Mouse (Mus musculus): ENCODE data around the gene Cluap1. TPM values are rescaled to one million over a fixed set of nuclear protein-coding genes. Genes with fewer than 3 reads are reported as not detected.

The Cluap1 gene
- 52.6 and 61.8 TPM in 2 replicates for total RNA-seq (2017)

DNA sequence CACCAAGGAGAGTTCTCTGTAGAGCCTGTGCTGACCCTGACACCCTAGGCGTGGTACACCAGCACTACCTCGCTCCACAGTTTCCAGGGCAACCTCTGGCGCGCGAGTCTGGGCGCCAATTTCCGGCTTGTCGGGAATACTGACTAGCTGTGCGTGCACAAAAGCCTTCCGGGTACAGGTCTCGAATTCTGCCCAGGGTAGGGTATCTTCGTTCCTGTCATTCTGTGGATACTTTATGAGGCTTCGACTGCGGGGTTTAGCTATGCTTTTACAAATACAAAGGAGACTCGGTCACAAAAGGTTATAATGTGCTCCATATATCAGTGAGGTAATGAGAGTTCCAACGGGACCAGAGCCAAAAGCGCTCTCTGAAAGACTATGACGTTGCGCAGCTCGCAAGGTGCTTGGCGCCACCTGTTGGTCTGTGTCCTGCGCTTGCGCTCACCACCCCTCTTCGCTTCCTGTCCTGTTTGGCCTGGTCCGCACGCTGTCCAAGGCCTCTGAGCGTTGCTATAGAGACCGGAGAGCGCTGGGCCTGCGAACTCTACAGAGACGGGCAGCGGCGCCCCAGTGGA is at the start of gene Cluap1, which contains the start of gene 1700037C18Rik:
TSS of gene Cluap1 (plus strand) at position 265 of the 575 bp plus-strand sequence.
TSS of gene 1700037C18Rik (minus strand) at position 153 of the 575 bp plus-strand sequence.
- ATAC-seq (replicated peaks in 1 of 2; ENCODE audit: insufficient read depth in 1 of 2, low FRiP score in 2 of 2, low TSS enrichment in 1 of 2, low read depth in 1 of 2, poor library complexity in 2 of 2, severe bottlenecking in 2 of 2) = peak; percentile 95 to 96

DNA sequence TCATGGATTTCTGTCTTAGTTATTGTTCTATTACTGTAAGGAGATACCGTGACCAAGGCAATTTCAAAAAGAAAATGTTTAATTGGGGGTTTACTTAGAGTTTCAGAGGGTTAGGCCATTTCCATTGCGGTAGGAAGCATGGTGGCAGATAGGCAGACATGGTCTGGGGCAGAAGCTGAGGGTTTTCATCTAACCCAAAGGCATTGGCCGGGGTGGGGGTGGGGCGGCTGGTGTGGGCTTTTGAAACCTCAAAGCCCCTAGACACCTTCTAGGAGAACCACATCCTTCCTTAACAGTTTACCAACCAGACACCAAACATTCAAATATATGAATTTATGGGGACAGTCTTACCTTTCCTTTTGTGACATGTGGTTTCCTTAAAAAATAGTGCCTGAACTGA is 49.3 kb upstream of the Cluap1 start:
- ATAC-seq (replicated peaks in 1 of 2; ENCODE audit: insufficient read depth in 1 of 2, low FRiP score in 2 of 2, low TSS enrichment in 1 of 2, low read depth in 1 of 2, poor library complexity in 2 of 2, severe bottlenecking in 2 of 2) = peak; percentile 56 to 59

DNA sequence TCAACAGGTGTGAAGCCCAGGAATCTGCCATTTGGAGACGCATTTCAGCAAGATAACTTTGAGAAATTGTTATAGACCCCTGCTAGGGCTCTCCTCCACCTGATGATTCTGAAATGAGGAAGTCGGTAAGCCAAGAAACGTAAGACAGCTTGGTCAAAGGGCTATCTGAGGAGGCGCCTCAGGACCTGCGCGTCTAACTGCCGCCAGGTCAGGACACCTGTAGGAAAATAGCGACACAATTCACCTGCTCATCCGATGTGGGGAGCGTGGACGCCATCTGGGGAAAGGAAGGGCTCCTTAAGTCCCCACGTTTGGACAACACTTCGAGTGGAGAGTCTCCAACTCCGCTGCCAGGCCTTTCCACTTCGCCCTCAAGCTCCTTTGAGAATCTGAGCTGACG is 36.8 kb upstream of the Cluap1 start:
- ATAC-seq (replicated peaks in 1 of 2; ENCODE audit: insufficient read depth in 1 of 2, low FRiP score in 2 of 2, low TSS enrichment in 1 of 2, low read depth in 1 of 2, poor library complexity in 2 of 2, severe bottlenecking in 2 of 2) = peak in 1 of 2 experiments; percentile 31; a peak in 1 of 4 replicates

DNA sequence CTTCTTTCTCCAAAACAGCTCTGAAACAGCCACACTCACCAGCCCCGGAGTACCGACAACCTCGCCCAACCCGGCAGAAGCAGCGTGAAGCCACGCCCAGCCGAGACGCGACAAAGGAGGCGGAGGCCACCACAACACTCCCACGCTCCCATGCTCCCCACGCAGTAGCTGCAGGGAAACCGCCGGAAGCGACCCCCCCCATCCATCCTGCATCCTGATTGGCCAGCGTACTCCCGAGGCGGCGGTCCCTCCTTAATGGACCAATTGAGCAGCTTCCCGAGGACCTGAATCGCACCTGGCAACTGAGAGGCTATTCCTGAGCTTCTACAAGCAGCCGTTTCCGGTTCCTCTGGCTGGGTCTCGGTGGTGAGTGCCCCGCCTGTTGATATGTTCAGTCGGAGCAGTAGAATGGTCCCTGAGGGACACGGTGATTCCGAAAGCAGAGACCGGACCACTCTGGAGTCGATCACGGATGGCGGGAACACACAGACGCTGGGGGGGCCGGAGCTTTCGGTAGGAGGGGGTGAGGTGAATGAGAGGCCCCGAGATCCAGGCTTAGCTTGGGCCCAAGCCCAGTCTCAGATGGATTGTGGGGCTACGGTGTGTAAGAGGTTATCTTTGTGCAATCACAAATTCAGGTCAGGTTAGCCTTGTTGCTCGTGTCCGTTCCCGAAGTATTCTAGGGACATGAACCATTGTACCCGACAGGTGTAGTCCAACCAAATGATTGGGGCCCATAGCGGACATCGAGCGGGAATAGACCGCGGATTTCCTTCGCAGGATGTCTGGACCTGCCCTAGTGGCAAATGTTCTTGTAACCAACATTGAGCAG is 36.2 kb upstream of the Cluap1 start, which contains the start of gene Naa60:
TSS of gene Naa60 (plus strand) at position 160 of the 832 bp plus-strand sequence.
- ATAC-seq (replicated peaks in 1 of 2; ENCODE audit: insufficient read depth in 1 of 2, low FRiP score in 2 of 2, low TSS enrichment in 1 of 2, low read depth in 1 of 2, poor library complexity in 2 of 2, severe bottlenecking in 2 of 2) = peak; percentile 97 to 98

DNA sequence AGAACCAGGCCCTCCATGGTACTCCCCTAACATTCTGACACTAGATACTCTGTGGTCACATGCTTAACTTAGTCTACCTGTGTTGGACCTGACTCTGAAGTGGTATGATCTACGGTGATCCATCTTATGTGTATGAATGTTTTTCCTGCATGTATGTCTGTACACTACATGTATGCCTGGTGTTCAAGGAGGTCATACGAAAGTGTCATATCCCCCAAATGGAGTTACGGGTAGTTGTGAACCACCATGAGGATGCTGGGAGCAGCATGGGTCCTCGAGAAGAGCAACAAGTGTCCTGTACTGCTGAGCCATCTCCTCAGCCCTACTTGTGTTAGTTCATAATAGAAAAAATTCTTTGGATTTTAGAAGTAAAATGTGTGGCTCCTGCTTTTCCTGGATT is 32.3 kb upstream of the Cluap1 start:
- ATAC-seq (replicated peaks in 1 of 2; ENCODE audit: insufficient read depth in 1 of 2, low FRiP score in 2 of 2, low TSS enrichment in 1 of 2, low read depth in 1 of 2, poor library complexity in 2 of 2, severe bottlenecking in 2 of 2) = no peak

DNA sequence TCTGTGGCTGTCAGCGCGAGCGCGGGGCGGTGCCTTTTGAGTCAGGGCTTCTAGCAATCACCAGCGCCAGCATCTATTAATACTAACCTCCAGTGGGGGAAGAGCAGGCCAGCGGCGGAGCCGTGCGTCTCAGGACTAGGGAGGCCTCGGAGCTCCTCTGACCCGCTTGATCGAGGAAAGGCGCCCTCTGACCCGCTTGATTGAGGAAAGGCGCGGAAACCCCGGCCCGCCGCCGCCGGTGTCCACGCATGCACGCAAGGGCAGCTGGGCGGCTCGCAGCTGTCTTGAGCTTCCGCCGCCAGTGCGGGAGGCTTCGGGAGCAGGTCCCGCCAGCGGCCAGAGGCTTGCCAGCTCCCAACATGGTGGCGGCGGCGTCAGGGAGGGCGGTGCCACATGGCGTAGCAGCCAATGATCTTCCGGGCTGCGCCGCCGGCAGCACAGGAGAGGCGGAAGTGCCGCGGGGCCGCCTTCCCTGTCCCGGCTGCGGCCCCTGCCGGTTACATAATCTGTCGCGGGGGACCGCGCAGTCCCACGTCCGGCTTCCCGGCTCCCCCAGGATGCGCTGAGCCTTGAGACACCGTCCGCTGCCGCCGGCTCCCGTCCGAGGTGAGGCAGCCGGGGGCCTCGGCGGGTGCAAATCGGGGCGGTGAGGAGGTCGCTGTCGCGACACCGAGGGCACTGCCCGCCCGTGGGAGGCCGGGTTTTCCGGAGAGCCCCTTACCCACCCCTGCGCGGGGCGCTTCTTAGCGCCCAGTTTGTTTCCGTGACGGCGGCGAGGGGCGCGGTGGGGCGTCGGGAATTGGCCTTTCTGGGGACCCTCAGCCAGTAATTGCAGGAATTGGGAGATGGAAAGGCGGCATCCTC is 24.2 kb upstream of the Cluap1 start, which contains the start of the genes Zfp597 and Gm20695:
TSS of gene Zfp597 (minus strand) at position 361 of the 864 bp plus-strand sequence.
TSS of gene Gm20695 (plus strand) at position 448 of the 864 bp plus-strand sequence.
- peak; percentile 93 to 99 for ATAC-seq (replicated peaks in 1 of 2; ENCODE audit: insufficient read depth in 1 of 2, low FRiP score in 2 of 2, low TSS enrichment in 1 of 2, low read depth in 1 of 2, poor library complexity in 2 of 2, severe bottlenecking in 2 of 2)

DNA sequence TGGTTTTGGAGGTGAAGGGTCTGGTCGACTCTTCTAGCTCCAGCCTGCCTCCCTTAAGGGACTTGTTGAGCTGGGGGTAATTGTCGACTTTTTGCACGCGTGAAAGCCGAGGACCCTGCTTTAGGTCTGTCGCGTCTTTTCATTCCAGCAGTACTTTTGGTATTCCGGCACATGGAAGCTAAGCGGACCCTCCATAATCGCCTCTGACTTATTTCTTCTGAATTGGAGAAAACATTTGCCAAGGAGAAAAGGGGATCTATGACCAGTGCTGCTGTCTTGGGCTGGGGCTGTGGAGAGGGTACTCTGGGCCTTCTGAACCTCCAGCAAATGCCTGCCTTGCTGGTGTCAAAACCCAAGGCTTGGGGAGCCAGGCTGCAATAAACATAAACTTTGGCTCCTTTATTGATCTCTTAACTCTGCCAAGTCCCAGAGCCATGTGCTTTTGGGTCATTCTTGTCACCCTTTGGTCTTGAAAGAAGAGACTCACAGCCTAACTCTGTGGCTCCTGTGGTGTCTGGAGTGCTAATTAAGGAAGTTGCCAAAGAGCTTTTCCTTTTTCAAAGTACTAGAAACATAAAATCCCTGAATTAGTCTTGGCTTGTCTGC is 23.4 kb upstream of the Cluap1 start:
- ATAC-seq (replicated peaks in 1 of 2; ENCODE audit: insufficient read depth in 1 of 2, low FRiP score in 2 of 2, low TSS enrichment in 1 of 2, low read depth in 1 of 2, poor library complexity in 2 of 2, severe bottlenecking in 2 of 2) = peak; percentile 30 to 35; a peak in 1 of 4 replicates

DNA sequence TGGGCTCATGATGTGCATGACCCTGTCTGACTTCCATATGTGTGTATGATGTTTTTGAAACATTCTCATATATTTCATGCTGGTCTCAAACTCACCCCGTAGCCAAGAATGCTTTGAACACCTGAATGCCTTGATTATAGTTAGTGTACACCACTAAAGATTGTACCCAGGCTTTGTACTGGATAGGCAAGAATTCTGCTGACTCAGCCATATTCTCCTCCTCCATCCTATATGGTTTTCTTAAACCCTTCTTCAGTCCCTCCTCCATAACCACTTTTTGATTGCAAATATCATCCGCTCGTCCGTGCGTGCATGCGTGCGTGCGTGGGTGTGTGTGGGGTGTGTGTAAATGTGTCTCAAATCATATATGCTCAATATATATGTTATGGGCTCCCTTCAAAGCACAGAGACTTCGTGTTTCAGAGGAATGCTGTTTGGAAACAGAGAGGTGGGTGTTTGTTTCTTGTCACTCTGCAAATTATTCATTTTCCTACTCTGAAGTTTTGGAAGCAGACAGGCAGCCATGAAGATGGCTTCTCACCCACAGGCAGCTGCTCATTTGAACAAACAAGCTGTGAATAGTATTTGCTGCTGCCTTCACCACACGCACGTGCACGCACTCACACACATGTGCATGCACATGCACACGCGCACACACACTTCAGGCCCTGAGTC is 16.8 kb upstream of the Cluap1 start:
- no peak for ATAC-seq (replicated peaks in 1 of 2; ENCODE audit: insufficient read depth in 1 of 2, low FRiP score in 2 of 2, low TSS enrichment in 1 of 2, low read depth in 1 of 2, poor library complexity in 2 of 2, severe bottlenecking in 2 of 2)

DNA sequence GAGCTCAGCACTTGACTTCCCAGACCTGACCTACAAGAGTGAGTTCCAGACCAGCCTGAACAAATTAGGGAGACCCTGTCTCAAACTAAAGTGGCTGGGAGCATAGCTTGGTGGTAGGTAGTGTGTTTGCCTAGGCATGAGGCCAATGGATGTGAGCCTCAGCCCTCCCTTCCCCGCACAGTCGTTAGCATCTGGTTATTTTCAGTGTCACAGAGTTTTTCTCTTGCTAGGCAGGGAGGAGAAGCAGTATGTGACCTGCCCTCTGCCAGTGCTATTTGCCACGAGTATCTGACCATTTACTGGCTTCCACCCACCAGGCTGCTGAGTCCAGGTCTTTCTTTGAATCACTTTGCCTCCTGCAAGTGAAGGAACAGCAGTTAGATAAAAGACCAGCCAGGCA is 14.9 kb upstream of the Cluap1 start:
- no peak for ATAC-seq (replicated peaks in 1 of 2; ENCODE audit: insufficient read depth in 1 of 2, low FRiP score in 2 of 2, low TSS enrichment in 1 of 2, low read depth in 1 of 2, poor library complexity in 2 of 2, severe bottlenecking in 2 of 2)

DNA sequence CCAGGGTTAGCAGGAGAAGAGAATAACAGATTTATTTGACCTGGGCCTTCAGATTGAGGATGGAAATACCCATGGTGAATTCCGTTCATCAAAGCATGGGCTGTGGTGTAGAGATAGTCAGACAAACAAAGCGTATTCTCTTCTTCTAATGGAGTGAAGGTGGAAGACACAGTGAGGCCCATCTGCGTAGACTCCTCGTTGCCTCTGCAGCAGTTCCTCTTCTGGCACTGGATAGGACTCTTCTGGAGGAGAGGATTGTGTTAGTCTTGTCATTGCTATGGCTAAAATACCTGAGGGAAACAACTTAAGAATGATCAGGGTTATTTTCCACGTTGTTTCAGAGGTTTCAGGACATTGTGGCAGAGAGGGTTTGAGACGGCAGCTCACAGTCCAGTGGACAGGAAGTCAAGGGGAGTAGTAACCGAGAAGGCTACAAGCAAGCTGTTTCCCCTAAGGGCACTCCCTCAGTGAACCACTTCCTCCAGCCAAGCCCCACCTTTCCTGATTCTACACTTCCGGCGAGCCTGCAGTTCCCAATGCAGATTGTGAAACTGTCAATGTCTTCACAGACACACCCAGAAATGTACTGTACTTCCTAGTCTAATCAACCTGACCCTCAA is 13.3 kb upstream of the Cluap1 start:
- ATAC-seq (replicated peaks in 1 of 2; ENCODE audit: insufficient read depth in 1 of 2, low FRiP score in 2 of 2, low TSS enrichment in 1 of 2, low read depth in 1 of 2, poor library complexity in 2 of 2, severe bottlenecking in 2 of 2) = peak; percentile 86 to 95

DNA sequence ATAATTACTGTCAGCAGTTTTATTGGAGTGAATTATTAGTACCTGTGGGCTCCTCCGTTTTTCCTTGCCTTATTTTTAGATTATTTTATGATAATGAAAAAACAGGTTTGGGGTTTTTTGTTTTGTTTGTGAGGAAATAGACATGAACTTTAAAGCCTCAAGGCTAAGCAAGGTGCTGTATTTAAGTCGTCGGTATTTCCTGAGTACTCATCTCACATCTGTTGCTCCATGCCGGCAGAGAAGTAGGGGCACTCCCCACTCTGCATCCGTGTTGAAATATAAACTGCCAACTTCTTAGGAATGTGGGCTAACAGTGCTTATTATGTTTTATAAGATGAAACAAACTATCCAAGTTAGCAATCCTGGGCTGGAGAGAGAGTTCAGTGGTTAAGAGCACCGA is 12.6 kb upstream of the Cluap1 start:
- no peak for ATAC-seq (replicated peaks in 1 of 2; ENCODE audit: insufficient read depth in 1 of 2, low FRiP score in 2 of 2, low TSS enrichment in 1 of 2, low read depth in 1 of 2, poor library complexity in 2 of 2, severe bottlenecking in 2 of 2)

DNA sequence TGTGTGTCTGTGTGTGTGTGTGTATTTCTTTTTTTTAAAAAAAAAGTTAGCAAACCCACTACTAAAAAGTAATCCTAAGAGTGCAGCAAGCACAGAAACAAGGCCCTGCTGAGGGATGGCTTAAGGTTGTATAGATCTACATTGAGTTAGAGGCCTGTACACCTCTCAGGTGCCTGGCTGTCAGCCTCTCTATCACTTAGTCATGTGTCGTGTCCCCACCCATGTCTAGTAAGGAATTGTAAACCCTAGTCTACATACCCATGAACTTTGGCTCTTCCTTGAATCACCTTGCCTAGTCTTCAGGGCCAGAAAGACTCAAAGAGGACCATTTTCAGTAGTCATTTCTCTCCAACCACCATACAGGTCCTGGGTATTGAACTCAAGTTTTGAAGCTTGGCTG is 12.0 kb upstream of the Cluap1 start:
- no peak for ATAC-seq (replicated peaks in 1 of 2; ENCODE audit: insufficient read depth in 1 of 2, low FRiP score in 2 of 2, low TSS enrichment in 1 of 2, low read depth in 1 of 2, poor library complexity in 2 of 2, severe bottlenecking in 2 of 2)

DNA sequence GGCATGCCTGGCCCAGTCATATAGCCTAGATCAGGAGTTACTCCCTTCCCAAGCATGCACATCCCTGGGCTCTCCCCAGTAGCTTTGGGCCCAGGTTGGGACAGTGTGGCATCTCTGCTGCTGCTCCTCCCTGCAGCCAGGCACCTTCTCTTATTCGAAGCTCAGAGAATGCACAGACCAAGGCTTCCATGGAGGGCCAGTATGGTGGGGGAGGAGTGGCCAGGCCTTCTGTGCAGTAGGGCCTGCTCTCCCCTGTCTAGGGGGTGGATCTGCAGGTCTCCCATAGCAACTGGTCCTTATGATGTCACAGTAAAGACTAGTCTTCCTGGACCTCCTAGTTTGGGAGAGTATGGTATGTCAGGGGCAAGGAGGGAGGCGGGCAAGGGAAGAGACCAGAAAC is 1.1 kb upstream of the Cluap1 start:
- ATAC-seq (replicated peaks in 1 of 2; ENCODE audit: insufficient read depth in 1 of 2, low FRiP score in 2 of 2, low TSS enrichment in 1 of 2, low read depth in 1 of 2, poor library complexity in 2 of 2, severe bottlenecking in 2 of 2) = no peak

DNA sequence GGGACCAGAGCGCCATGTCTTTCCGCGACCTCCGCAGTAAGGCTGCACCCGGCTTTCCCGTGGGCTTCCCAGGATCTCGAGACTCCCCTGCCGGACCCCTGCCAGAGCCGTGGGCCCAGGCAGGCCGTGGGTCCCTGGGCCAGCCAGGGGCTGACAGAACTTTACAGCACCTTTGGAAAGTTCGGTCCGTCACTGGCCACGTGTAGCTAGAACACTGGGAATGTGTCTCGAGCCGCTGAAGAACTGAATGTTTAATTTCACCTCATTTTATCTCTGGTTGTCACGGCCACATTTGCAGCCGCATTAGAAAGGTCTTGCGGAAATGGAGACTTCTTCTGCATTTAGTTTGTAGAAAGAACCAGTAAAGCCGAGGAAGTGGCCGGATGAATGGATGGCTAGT is 517 bp downstream of the Cluap1 start:
- ATAC-seq (replicated peaks in 1 of 2; ENCODE audit: insufficient read depth in 1 of 2, low FRiP score in 2 of 2, low TSS enrichment in 1 of 2, low read depth in 1 of 2, poor library complexity in 2 of 2, severe bottlenecking in 2 of 2) = no peak

DNA sequence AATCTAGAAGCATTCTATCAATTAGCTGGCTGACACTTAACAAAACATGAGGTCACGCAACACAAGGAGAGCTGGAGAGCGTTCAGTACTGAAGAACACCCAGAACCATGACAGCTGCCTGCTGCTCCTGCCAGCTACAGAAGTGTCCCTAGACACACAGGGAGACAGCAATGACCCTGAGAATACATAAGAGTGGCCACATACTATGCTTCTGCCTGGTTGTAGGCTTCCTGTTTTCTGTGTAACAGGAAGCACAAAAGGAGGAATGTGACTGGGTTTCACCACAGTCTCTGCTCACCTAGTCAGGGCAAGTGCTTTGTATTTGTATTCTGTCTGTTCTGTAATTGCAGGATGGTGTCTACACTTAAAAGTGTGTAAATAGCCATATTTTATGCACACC is 12.2 kb downstream of the Cluap1 start:
- peak in 1 of 2 experiments; percentile 42; a peak in 1 of 4 replicates for ATAC-seq (replicated peaks in 1 of 2; ENCODE audit: insufficient read depth in 1 of 2, low FRiP score in 2 of 2, low TSS enrichment in 1 of 2, low read depth in 1 of 2, poor library complexity in 2 of 2, severe bottlenecking in 2 of 2)

DNA sequence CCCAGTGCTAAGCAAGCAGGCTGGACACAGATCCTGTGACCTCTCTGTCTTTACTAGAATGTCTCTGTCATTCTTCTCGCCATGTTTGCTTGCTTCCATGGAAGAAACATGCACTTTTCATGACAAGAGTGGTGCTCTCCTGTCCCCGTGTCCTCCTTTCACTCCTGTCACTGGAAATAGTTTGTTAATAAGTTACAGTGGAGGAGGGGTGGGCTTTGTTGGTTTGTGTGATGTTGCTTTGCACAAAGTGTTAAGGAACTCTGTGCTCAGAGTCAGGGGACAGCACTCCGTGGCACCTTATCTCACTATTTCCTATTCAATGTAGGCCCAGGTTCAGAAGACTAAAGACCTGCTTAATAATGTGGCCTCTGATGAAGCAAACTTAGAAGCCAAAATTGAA is 14.9 kb downstream of the Cluap1 start:
- no peak for ATAC-seq (replicated peaks in 1 of 2; ENCODE audit: insufficient read depth in 1 of 2, low FRiP score in 2 of 2, low TSS enrichment in 1 of 2, low read depth in 1 of 2, poor library complexity in 2 of 2, severe bottlenecking in 2 of 2)

Data from hematopoietic stem cell, adult 5-6 weeks (primary cell).